In genomic region chr8:122564363-122565352, GRCm38 (mm10) we compare ENCODE assay signal across 16 mouse cellular contexts. TPM values are rescaled to one million over a fixed set of nuclear protein-coding genes. Genes with fewer than 3 reads are reported as not detected.
DNase-seq lines count a peak whose midpoint lies in the region; ATAC-seq and TF ChIP-seq lines count a peak whose summit lies in the region.
"Had no signal": no experiment of that assay in that cellular context is flagged by ENCODE, and none has a peak within 500 bp of the region (broad histone marks: within the 10 kb centered on the region; RNA-seq: fewer than 3 reads in every experiment).

No protein-coding gene starts in this region.

- 67% methylated on average over 25 of the region's 25 CpGs for WGBS in spleen, adult 2 months
- WGBS in limb, embryonic 12.5 days = 78% methylated on average over 25 of the region's 25 CpGs
- 75% methylated on average over 25 of the region's 25 CpGs for WGBS in stomach, embryonic 16.5 days

- no peak overlapping the region for H3K9ac ChIP-seq in limb, embryonic 12.5 days (replicated peaks)
- H3K9ac ChIP-seq in stomach, embryonic 16.5 days (ENCODE audit: low read length) = no peak overlapping the region

- peak overlapping the region; percentile 31; the same call in 1 of the 2 replicates for H3K4me3 ChIP-seq in spleen, adult 2 months (ENCODE audit: extremely low read depth, insufficient read depth, insufficient read length)
- no peak overlapping the region for H3K4me3 ChIP-seq in limb, embryonic 12.5 days (replicated peaks)
- H3K4me3 ChIP-seq in stomach, embryonic 16.5 days (replicated peaks; ENCODE audit: low read length) = no peak overlapping the region
- H3K4me3 ChIP-seq: erythroblast, embryonic 14.5 days had no signal

- no peaks in the 10 kb centered on the region for H3K9me3 ChIP-seq in limb, embryonic 12.5 days
- no peaks in the 10 kb centered on the region for H3K9me3 ChIP-seq in stomach, embryonic 16.5 days (replicated peaks; ENCODE audit: control insufficient read depth, low read length)

- DNase-seq in heart, adult 11 months = peak; percentile 93
- no peak for DNase-seq in heart, postnatal 10 days
- DNase-seq in spleen, adult 2 months (ENCODE audit: low read depth in 1 of 2, low spot score in 2 of 2) = no peak
- DNase-seq in spleen, postnatal 4 days (ENCODE audit: low spot score in 2 of 2) = no peak
- DNase-seq in urinary bladder, postnatal 14 days (ENCODE audit: low spot score) = no peak
- DNase-seq in gastrocnemius, adult 18-20 months (ENCODE audit: low spot score) = no peak
- DNase-seq: B cell, adult 2 months; cerebellum, postnatal 36 days; heart, postnatal 36 days; kidney, postnatal 36 days; lung, postnatal 4 days; right cerebral cortex, adult 18-20 months; thymus, postnatal 14 days had no signal

- no peak for TF ChIP-seq POLR2A in spleen, adult 2 months (IDR thresholded peaks at IDR 0.05; ENCODE audit: low read depth, low read length)

- intact Hi-C loops in heart, postnatal 10 days (cut with DNase I) = no loop called here

- H3K4me2 ChIP-seq in limb, embryonic 12.5 days = no peak overlapping the region
- no peak overlapping the region for H3K4me2 ChIP-seq in stomach, embryonic 16.5 days (ENCODE audit: low read depth, low read length)

- TF ChIP-seq CTCF in spleen, adult 2 months (IDR thresholded peaks at IDR 0.05; ENCODE audit: extremely low read depth, insufficient read depth, insufficient read length, insufficient replicate concordance) = no peak

- no peak for ATAC-seq in limb, embryonic 12.5 days (ENCODE audit: insufficient number of reproducible peaks, insufficient read depth, low FRiP score, low TSS enrichment, low read depth)
- no peak for ATAC-seq in stomach, embryonic 16.5 days (ENCODE audit: insufficient read depth, low FRiP score)

- peaks cover 17% of the 10 kb centered on the region; the same call in 1 of the 2 replicates for H3K4me1 ChIP-seq in spleen, adult 2 months (ENCODE audit: control insufficient read depth, insufficient read depth, insufficient read length)
- H3K4me1 ChIP-seq in limb, embryonic 12.5 days (replicated peaks) = peaks cover 26% of the 10 kb centered on the region
- peaks cover 22% of the 10 kb centered on the region for H3K4me1 ChIP-seq in stomach, embryonic 16.5 days (ENCODE audit: control insufficient read depth, insufficient read depth, low read length)

- peaks cover 2% of the 10 kb centered on the region; the same call in 1 of the 2 replicates for H3K36me3 ChIP-seq in spleen, adult 2 months (ENCODE audit: control insufficient read depth, insufficient read depth, low read length)
- peaks cover 7% of the 10 kb centered on the region for H3K36me3 ChIP-seq in limb, embryonic 12.5 days
- H3K36me3 ChIP-seq in stomach, embryonic 16.5 days (ENCODE audit: control insufficient read depth, insufficient read depth, low read length) = no peaks in the 10 kb centered on the region

- H3K27ac ChIP-seq in spleen, adult 2 months (ENCODE audit: insufficient read depth, low read length) = peak overlapping the region; percentile 56
- H3K27ac ChIP-seq in limb, embryonic 12.5 days = 0 out of 2 replicates have a peak overlapping the region, but pooled peaks have one; percentile 20
- peak overlapping the region; percentile 27; the same call in 1 of the 2 replicates for H3K27ac ChIP-seq in stomach, embryonic 16.5 days (ENCODE audit: low read length)

- H3K27me3 ChIP-seq in spleen, adult 2 months (ENCODE audit: control insufficient read depth, insufficient read depth, low read length) = no peaks in the 10 kb centered on the region
- no peaks in the 10 kb centered on the region for H3K27me3 ChIP-seq in limb, embryonic 12.5 days
- no peaks in the 10 kb centered on the region for H3K27me3 ChIP-seq in stomach, embryonic 16.5 days (ENCODE audit: control insufficient read depth, insufficient read depth, low read length)

RNA-seq across cellular contexts. Expression of gene Cdt1, which starts 3.2 kb away (rescaled TPM):
- 10 to 100 TPM in 1 of 2 experiments, 1 to 10 TPM in 1; 9.7 to 14.0 TPM for total RNA-seq in heart, postnatal 10 days (2021)
- 50.4 and 118 TPM in 2 replicates for polyA plus RNA-seq in spleen, adult 2 months (2012; rRNA removed)
- polyA plus RNA-seq in limb, embryonic 12.5 days (2016; fragmentation: Nextera tagmentation; extraction: Ambion mirVana) = 52.3 and 52.7 TPM in 2 replicates
- 28.4 and 28.5 TPM in 2 replicates for polyA plus RNA-seq in stomach, embryonic 16.5 days (2015; fragmentation: Nextera tagmentation; extraction: Ambion mirVana)
- under 1 TPM; 0.30 to 0.66 TPM for total RNA-seq in gastrocnemius, adult 18-20 months (2021)

RNA-seq across cellular contexts. Expression of gene Aprt, which starts 12.1 kb away (rescaled TPM):
- total RNA-seq in heart, postnatal 10 days (2021) = 10 to 100 TPM; 37.9 to 41.8 TPM
- polyA plus RNA-seq in spleen, adult 2 months (2012; rRNA removed) = 86.7 and 106 TPM in 2 replicates
- 299 and 305 TPM in 2 replicates for polyA plus RNA-seq in limb, embryonic 12.5 days (2016; fragmentation: Nextera tagmentation; extraction: Ambion mirVana)
- polyA plus RNA-seq in stomach, embryonic 16.5 days (2015; fragmentation: Nextera tagmentation; extraction: Ambion mirVana) = 335 and 345 TPM in 2 replicates
- total RNA-seq in gastrocnemius, adult 18-20 months (2021) = 10 to 100 TPM; 39.6 to 40.1 TPM

RNA-seq across cellular contexts. Expression of gene Piezo1, which starts 13.5 kb away (rescaled TPM):
- total RNA-seq in heart, postnatal 10 days (2021) = 10 to 100 TPM; 40.3 to 43.3 TPM
- 96.7 and 117 TPM in 2 replicates for polyA plus RNA-seq in spleen, adult 2 months (2012; rRNA removed)
- 11.9 and 13.9 TPM in 2 replicates for polyA plus RNA-seq in limb, embryonic 12.5 days (2016; fragmentation: Nextera tagmentation; extraction: Ambion mirVana)
- polyA plus RNA-seq in stomach, embryonic 16.5 days (2015; fragmentation: Nextera tagmentation; extraction: Ambion mirVana) = 13.5 and 18.9 TPM in 2 replicates
- total RNA-seq in gastrocnemius, adult 18-20 months (2021) = 10 to 100 TPM; 11.5 to 13.2 TPM

RNA-seq across cellular contexts. Expression of gene Galns, which starts 46.6 kb away (rescaled TPM):
- 1 to 10 TPM; 6.6 to 7.1 TPM for total RNA-seq in heart, postnatal 10 days (2021)
- 13.1 and 16.4 TPM in 2 replicates for polyA plus RNA-seq in spleen, adult 2 months (2012; rRNA removed)
- 5.9 and 8.4 TPM in 2 replicates for polyA plus RNA-seq in limb, embryonic 12.5 days (2016; fragmentation: Nextera tagmentation; extraction: Ambion mirVana)
- 14.7 and 14.8 TPM in 2 replicates for polyA plus RNA-seq in stomach, embryonic 16.5 days (2015; fragmentation: Nextera tagmentation; extraction: Ambion mirVana)
- total RNA-seq in gastrocnemius, adult 18-20 months (2021) = 1 to 10 TPM; 1.0 to 1.1 TPM

RNA-seq across cellular contexts. Expression of gene Trappc2l, which starts 46.8 kb away (rescaled TPM):
- total RNA-seq in heart, postnatal 10 days (2021) = 10 to 100 TPM; 54.7 to 57.4 TPM
- 101 and 133 TPM in 2 replicates for polyA plus RNA-seq in spleen, adult 2 months (2012; rRNA removed)
- polyA plus RNA-seq in limb, embryonic 12.5 days (2016; fragmentation: Nextera tagmentation; extraction: Ambion mirVana) = 39.0 and 48.0 TPM in 2 replicates
- 41.4 and 50.6 TPM in 2 replicates for polyA plus RNA-seq in stomach, embryonic 16.5 days (2015; fragmentation: Nextera tagmentation; extraction: Ambion mirVana)
- total RNA-seq in gastrocnemius, adult 18-20 months (2021) = 10 to 100 TPM; 39.9 to 46.1 TPM
